Mouse (Mus musculus): ENCODE data around the gene Gprin3.

DNA sequence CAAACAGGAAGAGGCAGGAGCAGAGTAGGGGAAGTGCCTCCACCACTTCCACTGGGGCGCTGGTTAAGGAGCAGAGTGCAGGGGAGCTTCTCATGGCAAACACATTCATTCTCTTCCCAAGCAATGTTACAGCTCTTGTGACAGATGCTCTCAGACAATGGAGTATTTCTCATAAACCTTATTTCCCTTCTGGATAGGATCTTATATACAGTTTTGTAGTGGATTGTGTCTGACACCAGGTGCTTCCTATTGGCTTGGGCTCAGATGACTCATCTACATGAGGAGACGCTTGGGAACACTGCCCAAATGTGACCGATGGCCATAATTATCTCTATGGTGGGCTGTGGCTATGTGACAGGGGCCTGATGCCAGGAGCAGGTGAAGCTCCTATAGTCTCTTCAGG is 19.0 kb upstream of the Gprin3 start:
- TF ChIP-seq CTCF (IDR thresholded peaks at IDR 0.05; ENCODE audit: control insufficient read depth, insufficient read depth, low read length) (no peak), POLR2A (IDR thresholded peaks at IDR 0.05; ENCODE audit: borderline replicate concordance, control insufficient read depth, low read depth, low read length) (no peak)

Measured in bone marrow, adult 2 months (tissue).